Comparison of ENCODE assay signal across 15 mouse cellular contexts in genomic region chr4:41133529-41134291, GRCm38 (mm10). TPM values are rescaled to one million over a fixed set of nuclear protein-coding genes. Genes with fewer than 3 reads are reported as not detected.
DNase-seq lines count a peak whose midpoint lies in the region; ATAC-seq lines count a peak whose summit lies in the region.
"Had no signal": no experiment of that assay in that cellular context is flagged by ENCODE, and none has a peak within 500 bp of the region (broad histone marks: within the 10 kb centered on the region; RNA-seq: fewer than 3 reads in every experiment).

No protein-coding gene starts in this region.

- no peak for DNase-seq in heart, adult 9 months (ENCODE audit: low spot score in 2 of 2)
- peak; percentile 35 for DNase-seq in 416B (ENCODE audit: low read depth)
- DNase-seq in liver, embryonic 13.5 days, result peak; percentile 59
- no peak for DNase-seq in urinary bladder, postnatal 10 days (ENCODE audit: low spot score)
- no peak for DNase-seq in layer of hippocampus, adult 9-10 months (ENCODE audit: low spot score)
- DNase-seq in layer of hippocampus, postnatal 14 days (ENCODE audit: low spot score in 2 of 2), result no peak
- DNase-seq: kidney, postnatal 14 days; lung, postnatal 4 days; right cerebral cortex, postnatal 25 days had no signal

- 77% methylated on average over 6 of the region's 6 CpGs for WGBS in heart, embryonic 11.5 days (ENCODE audit: insufficient replicate concordance)
- 51% methylated on average over 6 of the region's 6 CpGs for WGBS in liver, embryonic 13.5 days (ENCODE audit: insufficient replicate concordance)

- no peaks in the 10 kb centered on the region for H3K36me3 ChIP-seq in heart, embryonic 11.5 days (ENCODE audit: control insufficient read depth, insufficient read depth, low read length)
- peaks cover 6% of the 10 kb centered on the region for H3K36me3 ChIP-seq in liver, embryonic 13.5 days

- H3K4me3 ChIP-seq in heart, embryonic 11.5 days (ENCODE audit: low read depth, low read length), result no peak overlapping the region
- H3K4me3 ChIP-seq in liver, embryonic 13.5 days (replicated peaks), result no peak overlapping the region; the same call in 1 of the 2 replicates

- no peaks in the 10 kb centered on the region for H3K27me3 ChIP-seq in heart, embryonic 11.5 days (ENCODE audit: control insufficient read depth, insufficient read depth, low read length)
- H3K27me3 ChIP-seq in liver, embryonic 13.5 days, result no peaks in the 10 kb centered on the region
- H3K27me3 ChIP-seq: neural tube, embryonic 15.5 days had no signal

- no peaks in the 10 kb centered on the region for H3K9me3 ChIP-seq in heart, embryonic 11.5 days (replicated peaks; ENCODE audit: control insufficient read depth, low read length)
- no peaks in the 10 kb centered on the region for H3K9me3 ChIP-seq in liver, embryonic 13.5 days (replicated peaks)
- H3K9me3 ChIP-seq: neural tube, embryonic 15.5 days had no signal

- no peaks in the 10 kb centered on the region for H3K4me1 ChIP-seq in heart, embryonic 11.5 days (ENCODE audit: control insufficient read depth, insufficient read depth, low read length)
- peaks cover 65% of the 10 kb centered on the region for H3K4me1 ChIP-seq in liver, embryonic 13.5 days (replicated peaks)

- H3K4me2 ChIP-seq in heart, embryonic 11.5 days, result no peak overlapping the region
- peak overlapping the region; percentile 90 for H3K4me2 ChIP-seq in liver, embryonic 13.5 days

- H3K9ac ChIP-seq in heart, embryonic 11.5 days (ENCODE audit: low read depth, low read length), result no peak overlapping the region
- peak overlapping the region; percentile 99 for H3K9ac ChIP-seq in liver, embryonic 13.5 days

- ATAC-seq in heart, embryonic 11.5 days (replicated peaks; ENCODE audit: insufficient number of reproducible peaks, low FRiP score, low TSS enrichment), result no peak
- peak; percentile 23; the same call in 1 of the 2 replicates for ATAC-seq in erythroid progenitor cell, adult 5-6 weeks (replicated peaks; ENCODE audit: low FRiP score, poor library complexity, severe bottlenecking)
- peak; percentile 27 for ATAC-seq in liver, embryonic 13.5 days (ENCODE audit: low read depth)
- ATAC-seq: hindbrain, postnatal 0 days had no signal

- H3K27ac ChIP-seq in heart, embryonic 11.5 days (ENCODE audit: low read depth, low read length), result peak overlapping the region; percentile 50; the same call in 1 of the 2 replicates
- peak overlapping the region; percentile 98 for H3K27ac ChIP-seq in liver, embryonic 13.5 days

RNA-seq across cellular contexts. Expression of gene Ube2r2, which starts 1.8 kb away (rescaled TPM):
- 75.0 and 75.7 TPM in 2 replicates for polyA plus RNA-seq in heart, embryonic 11.5 days (2014; fragmentation: Nextera tagmentation; extraction: Ambion mirVana)
- total RNA-seq in erythroid progenitor cell, adult 5-6 weeks (2015; ENCODE audit: low replicate concordance), result 108 and 121 TPM in 2 replicates
- total RNA-seq in erythroid progenitor cell, adult 5-6 weeks (2017; ENCODE audit: low replicate concordance), result 64.3 and 82.5 TPM in 2 replicates
- polyA plus RNA-seq in liver, embryonic 13.5 days (2015; fragmentation: Nextera tagmentation; extraction: Ambion mirVana), result 38.9 and 39.9 TPM in 2 replicates
- 10 to 100 TPM; 77.6 to 78.2 TPM for total RNA-seq in layer of hippocampus, postnatal 14 days (2021)

RNA-seq across cellular contexts. Expression of gene Nol6, which starts 9.5 kb away (rescaled TPM):
- 13.5 and 17.1 TPM in 2 replicates for polyA plus RNA-seq in heart, embryonic 11.5 days (2014; fragmentation: Nextera tagmentation; extraction: Ambion mirVana)
- 3.4 and 4.7 TPM in 2 replicates for total RNA-seq in erythroid progenitor cell, adult 5-6 weeks (2015; ENCODE audit: low replicate concordance)
- 1.8 and 3.5 TPM in 2 replicates for total RNA-seq in erythroid progenitor cell, adult 5-6 weeks (2017; ENCODE audit: low replicate concordance)
- 11.6 and 15.2 TPM in 2 replicates for polyA plus RNA-seq in liver, embryonic 13.5 days (2015; fragmentation: Nextera tagmentation; extraction: Ambion mirVana)
- total RNA-seq in layer of hippocampus, postnatal 14 days (2021), result 10 to 100 TPM; 90.4 to 95.1 TPM

RNA-seq across cellular contexts. Expression of gene Aqp3, which starts 35.7 kb away (rescaled TPM):
- polyA plus RNA-seq in heart, embryonic 11.5 days (2014; fragmentation: Nextera tagmentation; extraction: Ambion mirVana), result 3.7 and 7.3 TPM in 2 replicates
- not detected in 2 replicates for total RNA-seq in erythroid progenitor cell, adult 5-6 weeks (2015; ENCODE audit: low replicate concordance)
- 0.26 TPM in 1 of 2 replicates, not detected in the other for total RNA-seq in erythroid progenitor cell, adult 5-6 weeks (2017; ENCODE audit: low replicate concordance)
- polyA plus RNA-seq in liver, embryonic 13.5 days (2015; fragmentation: Nextera tagmentation; extraction: Ambion mirVana), result 13.8 and 14.7 TPM in 2 replicates
- under 1 TPM in 1 of 2 experiments, not detected in 1; 0.18 TPM for total RNA-seq in layer of hippocampus, postnatal 14 days (2021)
- total RNA-seq: adrenal gland, adult 18-20 months; left cerebral cortex, adult 8-10 months had no signal
- polyA plus RNA-seq: neural tube, embryonic 15.5 days had no signal

Comparison
In these comparisons a context has a peak if more than half of its experiments do, and no peak if none do; other contexts are left out.
1. DNase-seq: peak in 416B (single experiment) and liver, embryonic 13.5 days (single experiment); none in heart, adult 9 months (0 of 2), urinary bladder, postnatal 10 days (single experiment), layer of hippocampus, adult 9-10 months (single experiment) and layer of hippocampus, postnatal 14 days (0 of 2).
2. RNA of gene Nol6, which starts 9.5 kb away (total RNA-seq): 90.4 to 95.1 TPM in layer of hippocampus, postnatal 14 days; 1.8 to 4.7 TPM in erythroid progenitor cell, adult 5-6 weeks; every median in the first group is over 10 times any median in the second.